Mouse (Mus musculus): ENCODE results near the gene Scml4. TPM values are rescaled to one million over a fixed set of nuclear protein-coding genes. Genes with fewer than 3 reads are reported as not detected.

The Scml4 gene
- polyA plus RNA-seq, 1 experiment, result 2.3 TPM

DNA sequence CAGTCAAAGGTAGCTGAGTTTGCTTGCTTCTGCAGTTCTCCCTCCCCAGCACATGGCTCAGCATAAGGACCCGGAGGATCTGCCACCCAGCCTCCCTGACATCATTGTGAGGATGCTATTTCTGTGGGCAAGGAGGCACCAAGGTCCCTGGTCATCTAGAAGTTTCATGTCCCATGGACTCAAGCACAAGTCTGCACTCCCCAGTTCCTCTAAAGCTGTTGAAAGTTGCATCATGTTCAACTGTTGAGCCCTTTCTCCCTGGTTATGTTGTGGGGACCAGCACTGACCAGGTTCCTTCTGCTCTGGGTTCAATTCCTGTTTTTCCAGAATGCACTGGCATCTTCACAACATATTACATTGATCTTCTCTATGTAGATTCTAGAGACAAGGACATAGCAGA, 42.9 kb downstream of the Scml4 start:
- H3K36me3 ChIP-seq (ENCODE audit: control insufficient read depth, insufficient read depth), result no peaks in the 10 kb centered on the region
- no peaks in the 10 kb centered on the region for H3K79me3 ChIP-seq (ENCODE audit: low read depth)
- no peaks in the 10 kb centered on the region for H3K27me3 ChIP-seq (ENCODE audit: control insufficient read depth, insufficient read depth, insufficient read length)
- no peak overlapping the region for H3ac ChIP-seq (ENCODE audit: control insufficient read depth, insufficient read length, low read depth)
- TF ChIP-seq CEBPB (IDR thresholded peaks at IDR 0.05; ENCODE audit: low read depth) (no peak), MAX (IDR thresholded peaks at IDR 0.05) (no peak), CTCF (IDR thresholded peaks at IDR 0.05; ENCODE audit: control insufficient read depth, insufficient read depth, insufficient read length) (no peak), USF1 (IDR thresholded peaks at IDR 0.05; ENCODE audit: low read depth) (no peak), MYOD1 (IDR thresholded peaks at IDR 0.05; ENCODE audit: control insufficient read depth, insufficient read length, low read depth) (no peak), MYOG (IDR thresholded peaks at IDR 0.05; ENCODE audit: control insufficient read depth, extremely low read depth, insufficient read length) (no peak), FOSL1 (IDR thresholded peaks at IDR 0.05; ENCODE audit: insufficient read depth, low read length, poor library complexity, severe bottlenecking) (no peak)
- H3K79me2 ChIP-seq (ENCODE audit: control insufficient read depth, insufficient read depth), result no peaks in the 10 kb centered on the region
- H3K4me3 ChIP-seq (ENCODE audit: insufficient read depth, poor library complexity, severe bottlenecking), result no peak overlapping the region

DNA sequence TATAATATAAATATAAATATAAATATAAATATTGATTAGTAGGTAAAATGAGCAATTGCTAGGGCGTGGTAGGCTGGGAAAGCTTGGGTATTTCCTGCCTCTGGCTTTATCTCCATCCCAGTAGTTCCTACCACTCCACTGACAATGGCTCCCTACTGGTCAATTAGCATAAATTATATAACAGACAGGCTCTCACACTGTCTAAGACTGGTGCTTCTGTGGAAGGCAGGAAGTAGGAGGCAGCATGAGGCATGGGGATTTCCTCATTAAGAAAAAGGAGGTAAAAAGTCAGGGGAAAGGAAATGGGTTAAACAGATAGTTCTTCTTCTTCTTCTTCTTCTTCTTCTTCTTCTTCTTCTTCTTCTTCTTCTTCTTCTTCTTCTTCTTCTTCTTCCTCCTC, 48.4 kb downstream of the Scml4 start:
- Histone ChIP-seq H3K36me3 (ENCODE audit: control insufficient read depth, insufficient read depth) (no peaks in the 10 kb centered on the region), H3K4me3 (ENCODE audit: insufficient read depth, poor library complexity, severe bottlenecking) (no peak overlapping the region), H3K79me3 (ENCODE audit: low read depth) (no peaks in the 10 kb centered on the region), H3ac (ENCODE audit: control insufficient read depth, insufficient read length, low read depth) (no peak overlapping the region), H3K27me3 (ENCODE audit: control insufficient read depth, insufficient read depth, insufficient read length) (no peaks in the 10 kb centered on the region), H3K79me2 (ENCODE audit: control insufficient read depth, insufficient read depth) (no peaks in the 10 kb centered on the region)
- no peak for TF ChIP-seq CTCF (IDR thresholded peaks at IDR 0.05; ENCODE audit: control insufficient read depth, insufficient read depth, insufficient read length)
- no peak for TF ChIP-seq MYOD1 (IDR thresholded peaks at IDR 0.05; ENCODE audit: control insufficient read depth, insufficient read length, low read depth)

DNA sequence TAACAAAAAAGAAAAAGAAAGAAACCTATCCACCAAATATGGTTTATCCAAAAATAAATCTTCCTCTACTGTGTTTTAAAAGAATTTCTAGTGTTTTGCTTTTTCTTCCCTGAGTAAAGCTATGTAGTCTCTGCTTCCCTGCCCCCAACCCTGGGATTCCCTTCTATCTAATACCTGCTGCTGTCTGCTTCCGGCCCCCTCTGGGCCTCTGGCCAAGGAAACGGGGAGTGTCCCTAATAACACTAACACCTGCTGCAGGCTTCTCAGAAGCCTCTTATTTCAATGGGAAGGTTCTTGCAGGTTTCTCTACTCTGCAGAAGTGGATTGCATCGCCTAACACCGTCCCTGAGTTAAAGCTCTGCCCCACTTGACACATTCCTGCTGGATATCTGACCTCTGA, 50.4 kb downstream of the Scml4 start:
- TF ChIP-seq MAX (IDR thresholded peaks at IDR 0.05), result no peak
- TF ChIP-seq FOSL1 (IDR thresholded peaks at IDR 0.05; ENCODE audit: insufficient read depth, low read length, poor library complexity, severe bottlenecking), result no peak
- TF ChIP-seq CEBPB (IDR thresholded peaks at IDR 0.05; ENCODE audit: low read depth), result no peak
- TF ChIP-seq USF1 (IDR thresholded peaks at IDR 0.05; ENCODE audit: low read depth), result no peak
- TF ChIP-seq MYOD1 (IDR thresholded peaks at IDR 0.05; ENCODE audit: control insufficient read depth, insufficient read length, low read depth), result no peak
- no peak for TF ChIP-seq CTCF (IDR thresholded peaks at IDR 0.05; ENCODE audit: control insufficient read depth, insufficient read depth, insufficient read length)
- no peak for TF ChIP-seq MYOG (IDR thresholded peaks at IDR 0.05; ENCODE audit: control insufficient read depth, extremely low read depth, insufficient read length)
- no peaks in the 10 kb centered on the region for H3K27me3 ChIP-seq (ENCODE audit: control insufficient read depth, insufficient read depth, insufficient read length)
- H3K79me2 ChIP-seq (ENCODE audit: control insufficient read depth, insufficient read depth), result no peaks in the 10 kb centered on the region
- no peak overlapping the region for H3K4me3 ChIP-seq (ENCODE audit: insufficient read depth, poor library complexity, severe bottlenecking)
- H3K79me3 ChIP-seq (ENCODE audit: low read depth), result no peaks in the 10 kb centered on the region
- no peaks in the 10 kb centered on the region for H3K36me3 ChIP-seq (ENCODE audit: control insufficient read depth, insufficient read depth)
- H3ac ChIP-seq (ENCODE audit: control insufficient read depth, insufficient read length, low read depth), result no peak overlapping the region

DNA sequence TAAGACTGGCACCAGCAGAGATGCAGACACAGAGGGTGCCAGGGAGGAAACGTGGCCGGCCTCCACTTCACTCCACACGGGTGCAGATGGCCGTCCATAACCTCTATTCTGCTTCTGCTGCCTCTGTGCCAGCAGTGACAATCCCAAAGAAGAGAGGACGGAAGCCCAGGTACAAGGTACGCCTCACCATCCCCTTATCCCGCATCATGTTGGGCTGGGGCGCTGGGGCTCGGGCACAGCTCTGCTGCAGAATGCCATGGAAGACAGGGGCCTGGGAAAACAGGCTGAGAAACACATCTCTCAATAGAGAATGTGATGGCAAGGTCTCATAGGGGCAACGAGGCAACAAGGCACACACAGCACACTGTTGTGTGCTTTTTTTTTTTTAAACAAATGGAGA, 51.9 kb downstream of the Scml4 start:
- TF ChIP-seq FOSL1 (IDR thresholded peaks at IDR 0.05; ENCODE audit: insufficient read depth, low read length, poor library complexity, severe bottlenecking), result no peak
- TF ChIP-seq MAX (IDR thresholded peaks at IDR 0.05), result no peak
- no peak for TF ChIP-seq CTCF (IDR thresholded peaks at IDR 0.05; ENCODE audit: control insufficient read depth, insufficient read depth, insufficient read length)
- no peak for TF ChIP-seq CEBPB (IDR thresholded peaks at IDR 0.05; ENCODE audit: low read depth)
- no peak for TF ChIP-seq MYOG (IDR thresholded peaks at IDR 0.05; ENCODE audit: control insufficient read depth, extremely low read depth, insufficient read length)
- Histone ChIP-seq H3K79me2 (ENCODE audit: control insufficient read depth, insufficient read depth) (no peaks in the 10 kb centered on the region), H3K27me3 (ENCODE audit: control insufficient read depth, insufficient read depth, insufficient read length) (no peaks in the 10 kb centered on the region), H3ac (ENCODE audit: control insufficient read depth, insufficient read length, low read depth) (no peak overlapping the region), H3K36me3 (ENCODE audit: control insufficient read depth, insufficient read depth) (no peaks in the 10 kb centered on the region), H3K4me3 (ENCODE audit: insufficient read depth, poor library complexity, severe bottlenecking) (no peak overlapping the region), H3K79me3 (ENCODE audit: low read depth) (no peaks in the 10 kb centered on the region)

DNA sequence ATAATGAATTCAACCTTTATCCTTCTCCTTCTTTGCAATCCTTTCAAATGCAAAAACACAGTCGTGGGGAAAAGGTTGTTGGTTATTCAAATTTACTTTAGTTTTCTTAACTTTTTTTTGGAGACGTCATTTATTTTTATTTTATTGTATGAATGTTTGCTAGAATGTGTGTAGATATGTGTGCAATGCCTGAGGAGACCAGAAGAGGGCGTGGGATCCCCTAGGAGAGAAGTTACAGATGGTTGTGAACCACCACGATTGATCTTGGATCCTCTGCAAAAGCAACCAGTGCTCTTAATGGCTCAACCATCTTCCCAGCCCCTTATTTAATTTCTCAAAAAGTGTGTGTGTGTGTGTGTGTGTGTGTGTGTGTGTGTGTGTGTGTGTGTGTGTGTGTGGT, 53.0 kb downstream of the Scml4 start:
- Histone ChIP-seq H3K79me2 (ENCODE audit: control insufficient read depth, insufficient read depth) (no peaks in the 10 kb centered on the region), H3K36me3 (ENCODE audit: control insufficient read depth, insufficient read depth) (no peaks in the 10 kb centered on the region), H3ac (ENCODE audit: control insufficient read depth, insufficient read length, low read depth) (no peak overlapping the region), H3K4me3 (ENCODE audit: insufficient read depth, poor library complexity, severe bottlenecking) (no peak overlapping the region), H3K27me3 (ENCODE audit: control insufficient read depth, insufficient read depth, insufficient read length) (no peaks in the 10 kb centered on the region), H3K79me3 (ENCODE audit: low read depth) (no peaks in the 10 kb centered on the region)
- TF ChIP-seq CTCF (IDR thresholded peaks at IDR 0.05; ENCODE audit: control insufficient read depth, insufficient read depth, insufficient read length) (no peak), MAX (IDR thresholded peaks at IDR 0.05) (no peak), USF1 (IDR thresholded peaks at IDR 0.05; ENCODE audit: low read depth) (no peak), FOSL1 (IDR thresholded peaks at IDR 0.05; ENCODE audit: insufficient read depth, low read length, poor library complexity, severe bottlenecking) (no peak), MYOD1 (IDR thresholded peaks at IDR 0.05; ENCODE audit: control insufficient read depth, insufficient read length, low read depth) (no peak), CEBPB (IDR thresholded peaks at IDR 0.05; ENCODE audit: low read depth) (no peak), MYOG (IDR thresholded peaks at IDR 0.05; ENCODE audit: control insufficient read depth, extremely low read depth, insufficient read length) (no peak)

DNA sequence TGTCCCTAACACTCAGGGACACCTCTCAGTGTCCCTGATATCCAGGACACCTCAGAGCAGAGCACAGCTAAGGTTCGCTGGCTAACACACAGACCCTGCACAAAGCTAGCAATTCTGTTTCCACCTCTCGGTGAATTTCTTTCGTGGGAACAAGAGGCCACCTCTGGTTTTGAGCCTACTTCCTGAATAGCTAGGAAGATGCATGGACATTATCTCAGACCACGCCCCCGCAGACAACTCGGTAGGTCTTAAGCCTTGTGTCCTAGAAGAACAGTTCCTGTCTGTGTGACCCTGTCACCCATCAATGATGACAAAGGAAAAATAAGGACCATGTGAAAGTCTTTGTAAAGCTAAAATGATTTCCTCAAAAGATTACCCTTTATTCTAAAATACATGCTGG, 54.0 kb downstream of the Scml4 start:
- Histone ChIP-seq H3ac (ENCODE audit: control insufficient read depth, insufficient read length, low read depth) (no peak overlapping the region), H3K4me3 (ENCODE audit: insufficient read depth, poor library complexity, severe bottlenecking) (no peak overlapping the region), H3K79me2 (ENCODE audit: control insufficient read depth, insufficient read depth) (no peaks in the 10 kb centered on the region), H3K79me3 (ENCODE audit: low read depth) (no peaks in the 10 kb centered on the region), H3K27me3 (ENCODE audit: control insufficient read depth, insufficient read depth, insufficient read length) (no peaks in the 10 kb centered on the region), H3K36me3 (ENCODE audit: control insufficient read depth, insufficient read depth) (no peaks in the 10 kb centered on the region)
- no peak for TF ChIP-seq USF1 (IDR thresholded peaks at IDR 0.05; ENCODE audit: low read depth)
- no peak for TF ChIP-seq MAX (IDR thresholded peaks at IDR 0.05)
- no peak for TF ChIP-seq CTCF (IDR thresholded peaks at IDR 0.05; ENCODE audit: control insufficient read depth, insufficient read depth, insufficient read length)
- no peak for TF ChIP-seq CEBPB (IDR thresholded peaks at IDR 0.05; ENCODE audit: low read depth)
- TF ChIP-seq MYOG (IDR thresholded peaks at IDR 0.05; ENCODE audit: control insufficient read depth, extremely low read depth, insufficient read length), result no peak
- TF ChIP-seq FOSL1 (IDR thresholded peaks at IDR 0.05; ENCODE audit: insufficient read depth, low read length, poor library complexity, severe bottlenecking), result no peak
- no peak for TF ChIP-seq MYOD1 (IDR thresholded peaks at IDR 0.05; ENCODE audit: control insufficient read depth, insufficient read length, low read depth)

All from C2C12 (cell line).